Mouse (Mus musculus) liver, embryonic 15.5 days (tissue): ENCODE data around the gene Usp46. TPM values are rescaled to one million over a fixed set of nuclear protein-coding genes. Genes with fewer than 3 reads are reported as not detected.

ENCODE experiments used
- ATAC-seq: fragments of 200-750 bp; cut with Nextera tagmentation; 2 replicates; pipeline ENCODE4 v1.8.0; 2017; ENCODE audit warnings: moderate number of reproducible peaks, mild to moderate bottlenecking, moderate library complexity; ENCODE audit not compliant: insufficient read depth
- H3K27ac ChIP-seq: fragments of 300-500 bp; sonication (generic); replicated peaks from 2 replicates; pipeline ENCODE4 v1.5.1; 2015; ENCODE audit warnings: mild to moderate bottlenecking, inconsistent platforms
- H3K27me3 ChIP-seq: fragments of 300-500 bp; sonication (generic); 2 replicates; pipeline ENCODE4 v1.6.1; 2015; ENCODE audit warnings: mild to moderate bottlenecking, inconsistent platforms
- H3K36me3 ChIP-seq: fragments of 300-500 bp; sonication (generic); replicated peaks from 2 replicates; pipeline ENCODE4 v1.6.1; 2015; ENCODE audit warnings: moderate library complexity, mild to moderate bottlenecking, inconsistent platforms
- H3K4me1 ChIP-seq: fragments of 300-500 bp; sonication (generic); replicated peaks from 2 replicates; pipeline ENCODE4 v1.6.1; 2015; ENCODE audit warnings: inconsistent platforms
- H3K4me2 ChIP-seq: fragments of 300-500 bp; sonication (generic); 2 replicates; pipeline ENCODE4 v1.6.1; 2015; ENCODE audit warnings: moderate library complexity, mild to moderate bottlenecking, inconsistent platforms
- H3K4me3 ChIP-seq: fragments of 300-500 bp; sonication (generic); replicated peaks from 2 replicates; pipeline ENCODE4 v1.5.1; 2015; ENCODE audit warnings: mild to moderate bottlenecking, inconsistent platforms
- H3K9ac ChIP-seq: fragments of 300-500 bp; sonication (generic); 2 replicates; pipeline ENCODE4 v1.6.1; 2015; ENCODE audit warnings: moderate library complexity, mild to moderate bottlenecking, inconsistent platforms
- H3K9me3 ChIP-seq: fragments of 300-500 bp; sonication (generic); replicated peaks from 2 replicates; pipeline ENCODE4 v1.6.1; 2016; ENCODE audit warnings: inconsistent platforms
- WGBS: fragments of 180-500 bp; shearing (Covaris S2); methylation state at CpG from one replicate; pipeline ENCODE4 v1.1.7; 2015; ENCODE audit warnings: mixed read lengths; ENCODE audit not compliant: insufficient replicate concordance; 5-methylcytosine and 5-hydroxymethylcytosine counted together
- polyA plus RNA-seq: library from polyadenylated mRNA; unstranded; fragments of >200 nt; fragmentation: Nextera tagmentation; extraction: Ambion mirVana; gene quantifications from 2 replicates; pipeline ENCODE4 v1.2.1, GENCODE M21; 2015

Usp46 gene
- polyA plus RNA-seq, 1 experiment from 2014 or later, result 19.6 TPM

DNA sequence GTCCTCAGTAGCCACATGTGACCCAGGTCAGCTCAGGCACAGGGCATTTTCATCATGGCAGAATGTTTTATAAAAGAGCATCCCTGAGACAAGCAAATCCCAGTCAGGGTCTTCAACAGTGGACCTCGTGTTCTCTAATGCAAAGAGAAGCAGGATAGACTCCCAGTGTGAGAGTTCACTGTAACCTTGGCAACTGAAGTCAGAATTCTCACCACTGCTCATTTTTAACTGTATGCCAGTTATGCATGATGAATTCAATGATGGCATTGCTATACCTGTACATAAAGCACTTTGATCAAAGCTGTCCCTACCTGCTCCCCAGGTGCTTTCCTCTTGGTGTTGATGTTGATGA is 116.6 kb downstream of the Usp46 start:
- Histone ChIP-seq H3K9me3 (no peaks in the 10 kb centered on the region), H3K4me1 (no peaks in the 10 kb centered on the region), H3K27me3 (no peaks in the 10 kb centered on the region), H3K4me2 (no peak overlapping the region), H3K27ac (no peak overlapping the region), H3K9ac (no peak overlapping the region), H3K36me3 (no peaks in the 10 kb centered on the region), H3K4me3 (no peak overlapping the region)
- WGBS, result 51% methylated on average over 1 of the region's 1 CpGs
- no peak for ATAC-seq

DNA sequence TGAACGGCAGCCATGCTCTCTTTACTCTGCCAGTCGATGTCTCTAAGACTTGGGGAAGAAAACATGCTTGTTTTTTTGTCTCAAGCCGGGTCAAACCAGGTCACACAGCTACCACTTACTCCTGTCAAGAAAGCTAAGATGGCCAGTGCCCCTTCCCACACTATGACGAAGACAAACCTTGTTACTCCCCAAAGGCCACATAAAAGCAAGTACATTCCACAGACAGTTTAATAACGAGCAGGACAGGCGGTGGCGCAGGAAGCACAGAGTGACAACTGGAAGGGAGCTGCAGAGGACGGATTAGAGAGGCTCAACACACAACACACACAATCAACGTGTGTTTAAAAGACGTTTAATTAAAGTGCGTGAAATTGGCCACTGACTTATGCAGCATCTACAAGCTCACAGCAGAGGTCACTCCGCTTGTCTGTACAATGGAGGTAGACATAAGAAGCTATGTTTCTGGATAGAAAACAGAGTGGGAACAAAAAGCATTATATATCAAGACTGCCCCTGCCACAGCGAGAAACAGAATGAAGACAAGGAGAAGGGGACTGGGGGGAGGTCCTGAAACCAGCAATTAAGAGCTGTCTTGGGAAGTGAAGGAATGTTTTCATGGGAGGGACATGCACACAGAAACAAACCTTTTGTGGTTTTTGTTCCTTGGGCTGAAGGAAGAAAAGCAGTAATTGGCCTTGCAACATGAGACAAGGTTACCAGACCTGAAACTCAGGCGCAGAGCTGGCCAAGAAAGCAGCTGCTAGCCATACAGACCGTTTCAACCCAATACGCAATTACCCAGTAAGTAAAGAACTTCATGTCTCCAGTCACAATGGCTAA is 117.2 kb downstream of the Usp46 start:
- no peaks in the 10 kb centered on the region for H3K27me3 ChIP-seq
- no peaks in the 10 kb centered on the region for H3K36me3 ChIP-seq
- WGBS, result 61% methylated on average over 16 of the region's 16 CpGs

More for the DNA sequence above, 117.2 kb downstream of the Usp46 start:
- Histone ChIP-seq H3K27ac (no peak overlapping the region), H3K4me3 (no peak overlapping the region), H3K9me3 (no peaks in the 10 kb centered on the region), H3K9ac (no peak overlapping the region), H3K4me1 (no peaks in the 10 kb centered on the region), H3K4me2 (no peak overlapping the region)
- no peak for ATAC-seq

Other genes starting within 250 kb of the Usp46 start
- 4.3 and 5.2 TPM in 2 replicates for gene Rasl11b, start 126.9 kb upstream of the Usp46 start, polyA plus RNA-seq